Mouse (Mus musculus) forebrain, embryonic 15.5 days (tissue): Measurements from ENCODE around the gene Cox18. TPM values are rescaled to one million over a fixed set of nuclear protein-coding genes. Genes with fewer than 3 reads are reported as not detected.
A peak's percentile ranks its signal among the peaks of the same experiment; 100 is the strongest.
"Not testable (repeated sequence)": the region's sequence is repeated elsewhere in the genome, so short reads cannot be mapped to it uniquely, and the experiment has no call there.

Experiments
- ATAC-seq: fragments of 200-750 bp; cut with Nextera tagmentation; replicated peaks from 2 replicates; pipeline ENCODE4 v1.8.0; 2017; ENCODE audit warnings: mild to moderate bottlenecking, moderate TSS enrichment, moderate library complexity
- H3K27ac ChIP-seq: fragments of 300-500 bp; sonication (generic); replicated peaks from 2 replicates; pipeline ENCODE4 v1.5.1; 2015; ENCODE audit warnings: mild to moderate bottlenecking, inconsistent platforms
- H3K27me3 ChIP-seq: fragments of 300-500 bp; sonication (generic); 2 replicates; pipeline ENCODE4 v1.6.1; 2015; ENCODE audit warnings: inconsistent platforms
- H3K36me3 ChIP-seq: fragments of 300-500 bp; sonication (generic); 2 replicates; pipeline ENCODE4 v1.6.1; 2015; ENCODE audit warnings: mild to moderate bottlenecking, inconsistent platforms
- H3K4me1 ChIP-seq: fragments of 300-500 bp; sonication (generic); 2 replicates; pipeline ENCODE4 v1.6.1; 2015; ENCODE audit warnings: inconsistent platforms
- H3K4me2 ChIP-seq: fragments of 300-500 bp; sonication (generic); replicated peaks from 2 replicates; pipeline ENCODE4 v1.6.1; 2015; ENCODE audit warnings: mild to moderate bottlenecking, inconsistent platforms
- H3K4me3 ChIP-seq: fragments of 300-500 bp; sonication (generic); 2 replicates; pipeline ENCODE4 v1.5.1; 2015; ENCODE audit warnings: mild to moderate bottlenecking, inconsistent platforms
- H3K9ac ChIP-seq: fragments of 300-500 bp; sonication (generic); replicated peaks from 2 replicates; pipeline ENCODE4 v1.6.1; 2015; ENCODE audit warnings: mild to moderate bottlenecking, inconsistent platforms
- H3K9me3 ChIP-seq: fragments of 300-500 bp; sonication (generic); 2 replicates; pipeline ENCODE4 v1.6.1; 2016; ENCODE audit warnings: inconsistent platforms
- WGBS: fragments of 180-500 bp; shearing (Covaris S2); methylation state at CpG from one replicate; pipeline ENCODE4 v1.1.7; 2015; ENCODE audit warnings: mixed read lengths; 5-methylcytosine and 5-hydroxymethylcytosine counted together
- polyA plus RNA-seq: library from polyadenylated mRNA; unstranded; fragments of >200 nt; fragmentation: Nextera tagmentation; extraction: Ambion mirVana; gene quantifications from 2 replicates; pipeline ENCODE4 v1.2.1, GENCODE M21; 2015

Cox18 gene
- 32.7 and 37.5 TPM in 2 replicates for polyA plus RNA-seq

DNA sequence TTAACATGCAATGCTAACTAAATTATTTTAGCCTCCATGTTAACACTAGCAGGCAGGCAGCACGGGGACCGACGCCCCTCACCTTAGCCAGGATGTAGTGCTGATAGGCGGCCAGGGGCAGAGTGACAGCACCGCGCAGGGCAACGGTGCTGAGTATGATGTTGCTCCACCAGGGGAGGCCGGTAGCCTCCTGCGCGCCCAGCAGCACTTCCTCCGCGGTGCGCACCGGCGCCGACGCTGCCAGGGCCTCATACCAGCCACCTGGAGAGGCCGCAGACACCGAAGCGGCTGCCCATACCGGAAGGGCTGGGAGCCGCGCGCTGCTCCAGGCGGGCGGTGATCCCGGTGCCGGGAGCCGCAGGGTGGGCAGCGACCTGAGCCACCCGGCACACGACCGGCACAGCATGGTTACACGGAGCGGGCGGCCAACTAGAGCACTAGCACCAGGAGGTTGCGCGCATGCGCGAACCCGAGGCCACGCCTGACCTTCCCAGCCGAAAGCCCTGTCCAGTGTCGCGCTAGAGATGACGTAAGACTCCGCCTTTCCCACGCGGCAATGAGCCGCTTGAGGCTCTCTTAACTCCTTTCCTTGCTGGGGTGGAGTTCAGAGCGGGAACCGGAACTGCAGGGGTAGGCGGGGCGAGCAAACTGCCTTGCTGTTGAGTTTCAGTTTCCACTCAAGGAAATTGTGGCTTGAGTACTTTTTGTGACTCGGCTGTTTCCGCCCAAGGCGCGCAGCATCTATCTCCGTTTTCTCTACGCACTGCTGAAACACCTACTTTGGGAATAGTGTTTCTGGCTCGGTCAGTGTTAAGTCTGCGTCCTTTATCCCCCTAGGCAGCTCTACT is at the start of gene Cox18:
Gene Cox18, minus strand, starts transcription at position 468 of the 848 bp plus-strand sequence.
- peak within 1 kb of the TSS; percentile 75 for H3K4me3 ChIP-seq
- peak within 1 kb of the TSS; percentile 84 for H3K4me2 ChIP-seq
- ATAC-seq, result peak; percentile 97
- under 1% methylated on average over 62 of the region's 62 CpGs for WGBS
- no peaks in the 10 kb centered on the region for H3K9me3 ChIP-seq
- H3K36me3 ChIP-seq, result peaks cover 38% of the 10 kb centered on the region
- H3K9ac ChIP-seq, result peak within 1 kb of the TSS; percentile 76
- peaks cover 11% of the 10 kb centered on the region for H3K4me1 ChIP-seq
- peak within 1 kb of the TSS; percentile 85 for H3K27ac ChIP-seq
- no peaks in the 10 kb centered on the region for H3K27me3 ChIP-seq

DNA sequence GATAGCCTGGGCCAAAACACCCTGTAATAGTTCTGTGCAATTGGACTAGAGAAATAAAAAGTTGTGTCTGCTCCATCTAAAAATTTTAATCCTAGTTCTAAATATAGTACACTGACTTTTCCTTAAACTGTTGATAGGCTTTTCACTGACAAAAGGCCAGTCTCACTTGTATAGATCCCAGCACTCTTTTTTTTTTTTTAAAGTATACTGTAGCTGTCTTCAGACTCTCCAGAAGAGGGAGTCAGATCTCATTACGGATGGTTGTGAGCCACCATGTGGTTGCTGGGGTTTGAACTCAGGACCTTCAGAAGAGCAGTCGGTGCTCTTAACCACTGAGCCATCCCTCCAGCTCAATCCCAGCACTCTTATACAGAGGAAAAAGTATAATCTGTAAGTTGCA is 38.4 kb upstream of the Cox18 start:
- H3K4me1 ChIP-seq, ATAC-seq, H3K27ac ChIP-seq, H3K4me3 ChIP-seq, H3K9me3 ChIP-seq, H3K27me3 ChIP-seq, H3K4me2 ChIP-seq, H3K9ac ChIP-seq: not testable (repeated sequence)
- peaks cover 71% of the 10 kb centered on the region for H3K36me3 ChIP-seq
- WGBS, result 79% methylated on average over 2 of the region's 2 CpGs

DNA sequence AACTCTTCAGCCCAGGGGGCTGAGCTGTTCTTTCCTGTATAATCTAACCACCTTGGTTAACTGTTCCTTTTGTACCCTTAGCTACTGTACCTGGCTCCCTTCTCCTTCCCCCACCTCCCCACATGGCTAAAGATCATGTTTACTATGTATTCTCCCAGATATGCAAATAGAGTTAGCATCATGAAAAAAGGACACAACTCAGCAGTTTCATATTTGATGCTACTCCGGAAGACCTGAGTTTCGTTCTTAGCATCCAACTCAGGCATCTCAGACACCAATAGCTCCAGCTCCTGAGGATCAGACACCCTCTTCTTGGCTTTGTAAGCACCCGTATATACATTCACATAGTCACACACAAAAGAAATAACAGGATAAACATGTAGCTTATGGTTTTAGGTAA is 33.2 kb upstream of the Cox18 start:
- WGBS, result 95% methylated on average over 3 of the region's 3 CpGs
- H3K9me3 ChIP-seq, result no peaks in the 10 kb centered on the region
- no peak overlapping the region for H3K4me3 ChIP-seq
- no peak overlapping the region for H3K4me2 ChIP-seq
- ATAC-seq, result no peak
- H3K9ac ChIP-seq, result no peak overlapping the region
- no peak overlapping the region for H3K27ac ChIP-seq
- H3K36me3 ChIP-seq, result peaks cover 84% of the 10 kb centered on the region
- no peaks in the 10 kb centered on the region for H3K4me1 ChIP-seq
- H3K27me3 ChIP-seq, result no peaks in the 10 kb centered on the region

DNA sequence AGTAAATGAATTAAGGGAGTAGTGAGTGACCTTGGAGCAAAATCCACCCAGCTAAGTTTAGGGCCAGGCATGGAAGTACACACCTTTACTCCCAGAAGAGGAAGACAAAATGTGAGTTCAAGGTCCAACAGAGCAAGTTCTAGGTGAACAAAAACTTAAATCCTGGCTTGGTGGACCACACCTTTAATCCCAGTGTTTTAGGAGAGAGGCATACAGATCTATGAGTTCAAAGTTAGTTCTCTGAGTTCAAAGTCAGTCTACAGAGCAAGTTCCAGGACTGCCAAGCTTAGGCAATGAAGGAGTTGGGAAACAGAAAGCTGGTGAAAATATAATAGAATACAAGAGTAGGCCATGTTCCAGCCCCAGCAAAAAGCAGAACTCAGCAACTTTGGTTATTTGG is 23.7 kb upstream of the Cox18 start:
- H3K4me3 ChIP-seq, result no peak overlapping the region
- no peak overlapping the region for H3K9ac ChIP-seq
- H3K36me3 ChIP-seq, result peaks cover 71% of the 10 kb centered on the region
- no peaks in the 10 kb centered on the region for H3K27me3 ChIP-seq
- no peaks in the 10 kb centered on the region for H3K4me1 ChIP-seq
- no peaks in the 10 kb centered on the region for H3K9me3 ChIP-seq
- H3K27ac ChIP-seq, result no peak overlapping the region
- H3K4me2 ChIP-seq, result no peak overlapping the region
- no peak for ATAC-seq

DNA sequence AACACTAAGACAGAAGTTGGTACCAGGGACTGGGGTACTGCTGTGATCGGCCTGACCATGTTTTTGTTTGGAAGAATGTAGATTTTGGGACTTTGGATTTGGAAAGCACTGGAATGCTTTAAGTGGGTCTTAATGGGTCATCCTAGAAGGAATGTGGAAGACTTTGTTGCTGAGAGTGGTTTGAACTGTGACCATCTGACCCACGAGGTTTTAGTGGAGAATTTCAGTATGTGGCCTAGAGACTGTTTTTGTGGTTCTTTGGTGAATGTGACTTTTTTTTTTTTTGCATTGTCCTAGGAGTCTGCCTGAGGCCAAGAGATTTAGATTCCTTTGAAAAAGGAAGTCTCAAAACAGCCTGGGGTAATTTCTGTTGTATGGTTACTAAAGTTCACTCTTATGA is 23.2 kb upstream of the Cox18 start:
- H3K9me3 ChIP-seq, result no peaks in the 10 kb centered on the region
- no peak overlapping the region for H3K4me3 ChIP-seq
- no peak overlapping the region for H3K4me2 ChIP-seq
- H3K36me3 ChIP-seq, result peaks cover 72% of the 10 kb centered on the region
- no peak overlapping the region for H3K27ac ChIP-seq
- 86% methylated on average over 2 of the region's 2 CpGs for whole genome bisulfite sequencing
- ATAC-seq, result no peak
- no peaks in the 10 kb centered on the region for H3K27me3 ChIP-seq
- no peaks in the 10 kb centered on the region for H3K4me1 ChIP-seq
- H3K9ac ChIP-seq, result no peak overlapping the region

DNA sequence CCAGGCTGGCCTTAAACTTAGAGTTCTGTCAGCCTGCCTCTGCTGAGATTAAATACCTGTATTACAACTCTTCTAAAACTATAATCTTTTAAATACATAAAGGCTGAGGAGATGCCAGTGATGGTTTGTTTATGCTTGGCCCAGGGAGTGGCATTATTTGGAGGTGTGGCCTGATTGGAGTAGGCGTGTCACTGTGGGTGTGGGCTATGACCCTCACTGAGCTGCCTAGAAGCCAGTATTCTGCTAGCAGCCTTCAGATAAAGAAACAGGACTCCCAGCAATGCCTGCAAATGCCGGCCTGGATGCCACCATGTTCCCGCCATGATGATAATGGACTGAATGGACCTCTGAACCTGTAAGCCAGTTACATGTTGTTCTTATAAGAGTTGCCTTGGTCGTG is 22.8 kb upstream of the Cox18 start:
- no peak for ATAC-seq
- no peaks in the 10 kb centered on the region for H3K4me1 ChIP-seq
- H3K27ac ChIP-seq, result no peak overlapping the region
- H3K4me3 ChIP-seq, result no peak overlapping the region
- H3K9ac ChIP-seq, result no peak overlapping the region
- H3K9me3 ChIP-seq, result no peaks in the 10 kb centered on the region
- H3K4me2 ChIP-seq, result no peak overlapping the region
- H3K27me3 ChIP-seq, result no peaks in the 10 kb centered on the region
- peaks cover 72% of the 10 kb centered on the region for H3K36me3 ChIP-seq
- 91% methylated on average over 4 of the region's 4 CpGs for WGBS

DNA sequence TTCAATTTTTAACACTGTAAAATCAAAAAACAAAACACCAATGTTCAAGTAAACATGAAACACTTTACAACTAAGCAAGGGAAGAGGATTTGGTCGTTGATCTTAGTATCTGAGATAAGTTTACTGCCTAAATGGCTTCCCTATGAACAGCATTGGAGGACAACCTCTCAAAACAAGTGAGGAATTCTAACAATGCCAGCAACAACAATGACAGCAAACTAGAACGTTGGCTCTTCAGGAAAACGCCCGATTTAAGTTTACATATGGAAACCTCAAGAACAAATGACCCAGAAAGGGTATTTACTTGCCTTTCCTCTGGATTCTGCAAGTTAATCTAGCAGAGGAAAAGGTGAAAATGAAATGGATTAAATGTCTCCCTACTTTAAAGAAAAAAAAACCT is 21.6 kb upstream of the Cox18 start:
- Histone ChIP-seq H3K4me3 (no peak overlapping the region), H3K4me1 (no peaks in the 10 kb centered on the region), H3K36me3 (peaks cover 71% of the 10 kb centered on the region), H3K27ac (no peak overlapping the region), H3K4me2 (no peak overlapping the region), H3K9me3 (no peaks in the 10 kb centered on the region), H3K9ac (no peak overlapping the region), H3K27me3 (no peaks in the 10 kb centered on the region)
- ATAC-seq, result no peak
- WGBS, result 87% methylated on average over 4 of the region's 4 CpGs

DNA sequence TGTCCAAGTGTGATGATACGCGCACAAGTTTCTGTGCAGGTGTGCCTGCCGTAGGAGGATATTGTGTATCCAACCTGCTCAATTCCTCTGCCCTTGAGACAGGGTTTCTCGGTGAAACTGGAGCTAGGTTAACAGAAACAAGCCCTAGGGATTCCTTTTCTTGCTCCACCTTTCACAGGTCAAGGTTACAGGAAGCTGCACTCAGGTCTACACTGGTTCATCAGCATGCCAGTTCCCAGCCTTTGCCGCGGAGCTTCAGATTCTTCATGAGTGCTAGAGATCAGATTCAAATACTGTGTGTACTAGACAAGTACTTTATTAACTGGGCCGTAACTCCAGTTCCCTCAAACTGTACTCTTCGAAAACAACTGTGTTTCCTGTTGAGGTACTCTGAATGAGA is 11.4 kb upstream of the Cox18 start:
- no peak overlapping the region for H3K4me2 ChIP-seq
- no peak for ATAC-seq
- no peak overlapping the region for H3K27ac ChIP-seq
- H3K9ac ChIP-seq, result no peak overlapping the region
- H3K4me3 ChIP-seq, result no peak overlapping the region
- peaks cover 86% of the 10 kb centered on the region for H3K36me3 ChIP-seq
- H3K27me3 ChIP-seq, result no peaks in the 10 kb centered on the region
- H3K9me3 ChIP-seq, result no peaks in the 10 kb centered on the region
- no peaks in the 10 kb centered on the region for H3K4me1 ChIP-seq
- WGBS, result 96% methylated on average over 8 of the region's 8 CpGs

DNA sequence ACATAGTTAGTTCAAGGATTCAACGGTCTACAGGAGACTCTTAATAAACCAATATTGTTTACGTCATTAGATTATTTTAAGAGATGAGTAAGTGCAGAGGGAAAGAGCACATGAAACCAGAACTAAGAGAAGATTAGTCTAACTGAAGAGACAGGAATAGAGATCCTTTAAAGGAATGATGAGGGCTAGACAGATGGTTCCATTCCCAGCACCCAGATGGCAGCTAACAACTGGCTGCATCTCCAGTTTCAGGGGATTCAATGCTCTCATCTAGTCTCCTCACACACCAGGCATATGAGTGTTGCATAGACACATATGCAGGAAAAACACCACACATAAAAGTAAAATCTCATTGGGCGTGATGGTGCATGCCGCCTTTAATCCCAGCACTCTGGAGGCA is 9.5 kb upstream of the Cox18 start:
- Histone ChIP-seq H3K4me3 (no peak overlapping the region), H3K4me1 (no peaks in the 10 kb centered on the region), H3K9ac (no peak overlapping the region), H3K4me2 (no peak overlapping the region), H3K36me3 (peaks cover 89% of the 10 kb centered on the region), H3K27me3 (no peaks in the 10 kb centered on the region), H3K27ac (no peak overlapping the region), H3K9me3 (no peaks in the 10 kb centered on the region)
- WGBS, result 98% methylated on average over 4 of the region's 4 CpGs
- ATAC-seq, result no peak

DNA sequence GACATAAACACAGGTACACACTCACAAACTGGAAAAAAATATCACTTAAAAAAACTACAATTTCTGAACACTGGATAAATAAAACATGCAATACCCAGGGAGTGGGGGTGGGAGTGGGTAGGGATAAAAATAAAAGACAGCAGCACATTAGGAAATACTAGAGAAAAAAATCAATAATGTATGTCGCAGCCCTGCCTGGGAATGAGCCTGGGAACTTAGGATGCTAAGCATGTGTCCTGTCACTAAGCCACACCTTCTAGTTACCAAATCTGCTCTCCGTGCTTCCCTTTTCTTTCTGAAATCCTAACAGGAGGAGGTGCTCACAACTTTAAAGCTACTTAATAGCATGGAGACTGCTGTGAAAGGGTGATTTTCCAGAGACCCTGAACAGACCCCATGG is 6.0 kb upstream of the Cox18 start:
- Histone ChIP-seq H3K9ac (no peak overlapping the region), H3K27ac (no peak overlapping the region), H3K4me3 (no peak overlapping the region), H3K9me3 (no peaks in the 10 kb centered on the region), H3K4me2 (no peak overlapping the region), H3K36me3 (peaks cover 74% of the 10 kb centered on the region), H3K4me1 (no peaks in the 10 kb centered on the region), H3K27me3 (no peaks in the 10 kb centered on the region)
- no peak for ATAC-seq
- WGBS, result 92% methylated on average over 2 of the region's 2 CpGs

DNA sequence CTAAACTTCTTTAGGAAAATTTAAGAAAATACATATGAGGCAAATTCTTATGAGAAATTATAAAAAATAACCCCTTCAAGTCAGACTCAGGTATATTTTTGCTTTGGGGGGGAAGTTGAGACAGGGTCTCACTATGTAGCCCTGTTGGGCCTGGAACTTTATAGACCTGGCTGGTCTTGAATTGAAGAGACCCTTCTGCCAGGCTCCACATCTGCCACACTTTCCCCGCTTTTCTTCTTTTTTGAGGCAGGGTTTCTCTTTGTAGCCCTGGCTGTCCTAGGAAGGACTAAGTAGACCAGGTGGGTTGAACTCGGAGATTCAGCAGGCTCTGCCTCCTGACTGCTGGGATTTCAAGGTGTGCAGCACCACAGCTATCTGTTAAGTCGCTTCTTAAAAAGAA is 2.9 kb upstream of the Cox18 start:
- H3K27me3 ChIP-seq, result no peaks in the 10 kb centered on the region
- ATAC-seq, result no peak
- no peak overlapping the region for H3K4me3 ChIP-seq
- H3K4me2 ChIP-seq, result no peak overlapping the region
- H3K36me3 ChIP-seq, result peaks cover 52% of the 10 kb centered on the region
- peaks cover 11% of the 10 kb centered on the region for H3K4me1 ChIP-seq
- H3K9ac ChIP-seq, result no peak overlapping the region
- no peaks in the 10 kb centered on the region for H3K9me3 ChIP-seq
- H3K27ac ChIP-seq, result no peak overlapping the region
- WGBS, result 89% methylated on average over 3 of the region's 3 CpGs

DNA sequence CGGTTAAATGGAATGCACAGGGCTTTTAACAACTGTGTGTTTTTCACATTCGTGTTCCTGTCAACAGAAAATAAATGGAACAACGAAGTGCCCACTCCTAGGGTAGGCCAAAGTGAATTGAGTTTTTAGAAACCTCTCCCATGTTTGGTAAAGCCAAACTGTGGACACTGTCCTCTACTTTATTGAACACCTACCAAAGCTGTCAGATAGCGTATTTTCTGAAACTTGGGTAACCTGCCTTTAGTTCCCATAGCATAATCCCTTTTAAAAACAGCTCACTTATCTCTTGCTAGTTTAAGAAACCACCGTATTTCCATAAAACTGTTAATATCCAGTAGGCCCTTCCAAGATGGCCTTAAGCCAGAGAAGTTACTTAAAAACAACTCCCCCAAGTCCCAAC is 929 bp upstream of the Cox18 start:
- peaks cover 39% of the 10 kb centered on the region for H3K36me3 ChIP-seq
- no peak for ATAC-seq
- no peaks in the 10 kb centered on the region for H3K27me3 ChIP-seq
- H3K9ac ChIP-seq, result no peak overlapping the region
- H3K27ac ChIP-seq, result no peak overlapping the region
- no peak overlapping the region for H3K4me3 ChIP-seq
- WGBS, result 86% methylated on average over 5 of the region's 5 CpGs
- H3K4me1 ChIP-seq, result peaks cover 11% of the 10 kb centered on the region
- no peaks in the 10 kb centered on the region for H3K9me3 ChIP-seq
- H3K4me2 ChIP-seq, result no peak overlapping the region

DNA sequence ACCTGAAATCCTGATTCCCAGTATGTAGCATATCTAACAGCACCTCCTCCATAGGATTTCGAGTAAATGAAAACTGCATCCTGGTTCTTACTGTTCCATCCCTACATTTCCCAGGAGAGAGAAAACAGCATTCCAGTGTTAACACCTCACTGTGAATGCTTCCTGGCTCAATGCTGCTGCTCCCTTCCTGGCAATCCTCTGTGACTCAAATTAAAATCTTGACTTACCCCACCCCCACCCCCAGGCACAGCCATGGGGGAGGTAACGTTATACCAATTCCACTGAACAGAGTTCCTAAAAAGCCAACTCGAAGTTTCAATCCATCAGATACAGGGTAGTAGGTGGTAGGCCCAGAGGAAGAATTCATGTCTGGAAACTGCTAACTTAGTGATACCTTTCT is 864 bp downstream of the Cox18 start:
- H3K27ac ChIP-seq, result no peak overlapping the region
- no peak for ATAC-seq

More for the DNA sequence above, 864 bp downstream of the Cox18 start:
- Histone ChIP-seq H3K4me1 (peaks cover 11% of the 10 kb centered on the region), H3K36me3 (peaks cover 38% of the 10 kb centered on the region), H3K4me2 (peak overlapping the region; percentile 84), H3K27me3 (no peaks in the 10 kb centered on the region), H3K9me3 (no peaks in the 10 kb centered on the region), H3K9ac (peak overlapping the region; percentile 76), H3K4me3 (peak overlapping the region; percentile 75)
- WGBS, result 37% methylated on average over 3 of the region's 3 CpGs
